Mouse (Mus musculus) heart, embryonic 12.5 days (tissue): Measurements from ENCODE around the gene Zfp697. TPM values are rescaled to one million over a fixed set of nuclear protein-coding genes. Genes with fewer than 3 reads are reported as not detected.
"Not testable (repeated sequence)": the region's sequence is repeated elsewhere in the genome, so short reads cannot be mapped to it uniquely, and the experiment has no call there.

Experiments
- ATAC-seq: fragments of 200-750 bp; cut with Nextera tagmentation; 2 replicates; pipeline ENCODE4 v1.8.0; 2017; ENCODE audit warnings: moderate TSS enrichment, moderate library complexity; ENCODE audit not compliant: insufficient number of reproducible peaks, low FRiP score
- H3K27ac ChIP-seq: fragments of 300-500 bp; sonication (generic); 2 replicates; pipeline ENCODE4 v1.5.1; 2016; ENCODE audit warnings: mild to moderate bottlenecking, moderate library complexity; ENCODE audit not compliant: poor library complexity, severe bottlenecking
- H3K27me3 ChIP-seq: fragments of 300-500 bp; sonication (generic); replicated peaks from 2 replicates; pipeline ENCODE4 v1.6.1; 2016; ENCODE audit warnings: mild to moderate bottlenecking, moderate library complexity
- H3K36me3 ChIP-seq: fragments of 300-500 bp; sonication (generic); 2 replicates; pipeline ENCODE4 v1.6.1; 2016; ENCODE audit warnings: mild to moderate bottlenecking, moderate library complexity
- H3K4me1 ChIP-seq: fragments of 300-500 bp; sonication (generic); replicated peaks from 2 replicates; pipeline ENCODE4 v1.6.1; 2016; ENCODE audit warnings: mild to moderate bottlenecking
- H3K4me2 ChIP-seq: fragments of 300-500 bp; sonication (generic); 2 replicates; pipeline ENCODE4 v1.6.1; 2016; ENCODE audit warnings: mild to moderate bottlenecking, moderate library complexity
- H3K4me3 ChIP-seq: fragments of 300-500 bp; sonication (generic); 2 replicates; pipeline ENCODE4 v1.5.1; 2016; ENCODE audit warnings: mild to moderate bottlenecking
- H3K9ac ChIP-seq: fragments of 300-500 bp; sonication (generic); 2 replicates; pipeline ENCODE4 v1.6.1; 2016; ENCODE audit warnings: mild to moderate bottlenecking, moderate library complexity
- H3K9me3 ChIP-seq: fragments of 300-500 bp; sonication (generic); replicated peaks from 2 replicates; pipeline ENCODE4 v1.6.1; 2016; ENCODE audit warnings: mild to moderate bottlenecking, moderate library complexity
- WGBS: fragments of 180-500 bp; shearing (Covaris S2); methylation state at CpG from one replicate; pipeline ENCODE4 v1.1.7; 2016; 5-methylcytosine and 5-hydroxymethylcytosine counted together
- polyA plus RNA-seq: library from polyadenylated mRNA; unstranded; fragments of >200 nt; fragmentation: Nextera tagmentation; extraction: Ambion mirVana; gene quantifications from 2 replicates; pipeline ENCODE4 v1.2.1, GENCODE M21; 2016

Zfp697 gene
- polyA plus RNA-seq, 1 experiment from 2014 or later, result 8.0 TPM

- H3K27me3 ChIP-seq, H3K4me2 ChIP-seq, H3K4me3 ChIP-seq, H3K36me3 ChIP-seq, ATAC-seq, H3K27ac ChIP-seq, H3K9me3 ChIP-seq, H3K4me1 ChIP-seq, H3K9ac ChIP-seq: not testable (repeated sequence)
Measured at GRCm38 (mm10) chr3:98547641-98548040, 165.4 kb downstream of the Zfp697 start.

GRCm38 (mm10) chr3:98548495-98548894 is 166.2 kb downstream of the Zfp697 start:
- H3K9me3 ChIP-seq, ATAC-seq, H3K4me2 ChIP-seq, H3K4me3 ChIP-seq, H3K4me1 ChIP-seq, H3K36me3 ChIP-seq, H3K9ac ChIP-seq, H3K27ac ChIP-seq, H3K27me3 ChIP-seq: not testable (repeated sequence)
- WGBS, result no CpG with 5 or more reads among the region's 1 CpGs

GRCm38 (mm10) chr3:98550215-98550614 is 168.0 kb downstream of the Zfp697 start:
- not testable (repeated sequence) for H3K27ac ChIP-seq, H3K4me2 ChIP-seq, H3K4me1 ChIP-seq, H3K27me3 ChIP-seq, H3K36me3 ChIP-seq, H3K9me3 ChIP-seq, H3K4me3 ChIP-seq, H3K9ac ChIP-seq, ATAC-seq
- whole genome bisulfite sequencing, result no CpG with 5 or more reads among the region's 2 CpGs

GRCm38 (mm10) chr3:98550832-98551231 is 168.6 kb downstream of the Zfp697 start:
- not testable (repeated sequence) for H3K4me1 ChIP-seq, H3K4me2 ChIP-seq, H3K9ac ChIP-seq, H3K27ac ChIP-seq, ATAC-seq, H3K36me3 ChIP-seq, H3K4me3 ChIP-seq, H3K27me3 ChIP-seq, H3K9me3 ChIP-seq
- WGBS, result no CpG with 5 or more reads among the region's 1 CpGs

GRCm38 (mm10) chr3:98560711-98561110 is 178.4 kb downstream of the Zfp697 start:
- no CpG with 5 or more reads among the region's 5 CpGs for WGBS

GRCm38 (mm10) chr3:98563831-98564230 is 181.6 kb downstream of the Zfp697 start:
- not testable (repeated sequence) for H3K27ac ChIP-seq, H3K4me2 ChIP-seq, H3K9ac ChIP-seq, H3K4me1 ChIP-seq, H3K27me3 ChIP-seq, H3K36me3 ChIP-seq, ATAC-seq, H3K4me3 ChIP-seq, H3K9me3 ChIP-seq
- WGBS, result no CpG with 5 or more reads among the region's 2 CpGs

More at GRCm38 (mm10) chr3:98560711-98561110, 178.4 kb downstream of the Zfp697 start:
- not testable (repeated sequence) for H3K27me3 ChIP-seq, H3K9ac ChIP-seq, H3K27ac ChIP-seq, H3K4me3 ChIP-seq, ATAC-seq, H3K36me3 ChIP-seq, H3K9me3 ChIP-seq, H3K4me2 ChIP-seq, H3K4me1 ChIP-seq

- H3K9me3 ChIP-seq, ATAC-seq, H3K36me3 ChIP-seq, H3K27ac ChIP-seq, H3K4me1 ChIP-seq, H3K4me3 ChIP-seq, H3K4me2 ChIP-seq, H3K9ac ChIP-seq, H3K27me3 ChIP-seq: not testable (repeated sequence)
- WGBS, result no CpG with 5 or more reads among the region's 3 CpGs
Measured at GRCm38 (mm10) chr3:98564894-98565293, 182.6 kb downstream of the Zfp697 start.

- not testable (repeated sequence) for H3K4me2 ChIP-seq, H3K36me3 ChIP-seq, H3K27ac ChIP-seq, H3K4me1 ChIP-seq, ATAC-seq, H3K4me3 ChIP-seq, H3K9me3 ChIP-seq, H3K27me3 ChIP-seq, H3K9ac ChIP-seq
- WGBS, result 75% methylated on average over 2 of the region's 2 CpGs
Measured at GRCm38 (mm10) chr3:98567717-98568116, 185.5 kb downstream of the Zfp697 start.

- not testable (repeated sequence) for H3K27me3 ChIP-seq, H3K9ac ChIP-seq, H3K4me2 ChIP-seq, H3K4me1 ChIP-seq, H3K4me3 ChIP-seq, H3K36me3 ChIP-seq, H3K9me3 ChIP-seq, H3K27ac ChIP-seq, ATAC-seq
- 56% methylated on average over 1 of the region's 1 CpGs for WGBS
Measured at GRCm38 (mm10) chr3:98581024-98581423, 198.8 kb downstream of the Zfp697 start.

- not testable (repeated sequence) for H3K4me1 ChIP-seq, H3K9ac ChIP-seq, H3K36me3 ChIP-seq, H3K27me3 ChIP-seq, H3K4me3 ChIP-seq, ATAC-seq, H3K27ac ChIP-seq, H3K4me2 ChIP-seq, H3K9me3 ChIP-seq
- no CpG with 5 or more reads among the region's 1 CpGs for WGBS
Measured at GRCm38 (mm10) chr3:98582202-98582601, 199.9 kb downstream of the Zfp697 start.

GRCm38 (mm10) chr3:98582622-98583021 is 200.4 kb downstream of the Zfp697 start:
- ATAC-seq, H3K36me3 ChIP-seq, H3K27me3 ChIP-seq, H3K4me3 ChIP-seq, H3K27ac ChIP-seq, H3K4me1 ChIP-seq, H3K4me2 ChIP-seq, H3K9ac ChIP-seq, H3K9me3 ChIP-seq: not testable (repeated sequence)

GRCm38 (mm10) chr3:98587721-98588120 is 205.5 kb downstream of the Zfp697 start:
- H3K9ac ChIP-seq, result no peak overlapping the region
- ATAC-seq, result no peak
- H3K27ac ChIP-seq, result no peak overlapping the region
- no peaks in the 10 kb centered on the region for H3K4me1 ChIP-seq
- H3K4me3 ChIP-seq, result no peak overlapping the region
- H3K4me2 ChIP-seq, result no peak overlapping the region
- no peaks in the 10 kb centered on the region for H3K27me3 ChIP-seq
- 78% methylated on average over 2 of the region's 2 CpGs for WGBS
- no peaks in the 10 kb centered on the region for H3K36me3 ChIP-seq
- H3K9me3 ChIP-seq, result no peaks in the 10 kb centered on the region
